Mouse (Mus musculus) gastrocnemius, adult 18-20 months (tissue): ENCODE measurements at regions not wholly inside any gene's neighbourhood (a gene's known extent, or its start where the extent isn't known, plus 50 kb on each side); places are given as distances from the start of the nearest gene placed in this dataset.

ENCODE experiments used
- DNase-seq: peaks from one replicate; pipeline ENCODE4 v3.0.0; 2021; ENCODE audit warnings: low spot score

- DNase-seq, result no peak
These were observed 80.6 kb upstream of the Sulf2 start for GRCm38 (mm10) chr2:166236102-166236501.

- no peak for DNase-seq
These were observed 79.2 kb upstream of the Sulf2 start for GRCm38 (mm10) chr2:166234579-166235212.

- DNase-seq, result no peak
These were observed 77.8 kb upstream of the Sulf2 start for GRCm38 (mm10) chr2:166233246-166233645.

- no peak for DNase-seq
These were observed 76.9 kb upstream of the Sulf2 start for GRCm38 (mm10) chr2:166232376-166232775.

- no peak for DNase-seq
These were observed 75.2 kb upstream of the Sulf2 start for GRCm38 (mm10) chr2:166230617-166231016.

GRCm38 (mm10) chr2:166228356-166228755 is 72.9 kb upstream of the Sulf2 start:
- DNase-seq, result no peak

GRCm38 (mm10) chr2:166227496-166227895 is 72.0 kb upstream of the Sulf2 start:
- DNase-seq, result no peak

- no peak for DNase-seq
These were observed 71.5 kb upstream of the Sulf2 start for GRCm38 (mm10) chr2:166226929-166227328.

- no peak for DNase-seq
These were observed 70.9 kb upstream of the Sulf2 start for GRCm38 (mm10) chr2:166226331-166226730.

- peak; percentile 24 for DNase-seq
These were observed 69.9 kb upstream of the Sulf2 start for GRCm38 (mm10) chr2:166225354-166225753.

GRCm38 (mm10) chr2:166218783-166219182 is 63.3 kb upstream of the Sulf2 start:
- no peak for DNase-seq

GRCm38 (mm10) chr2:166216512-166216865 is 61.0 kb upstream of the Sulf2 start:
- no peak for DNase-seq

- no peak for DNase-seq
These were observed 60.4 kb upstream of the Sulf2 start for GRCm38 (mm10) chr2:166215610-166216511.

- no peak for DNase-seq
These were observed 59.7 kb upstream of the Sulf2 start for GRCm38 (mm10) chr2:166215191-166215590.

GRCm38 (mm10) chr2:166207145-166207508 is 51.7 kb upstream of the Sulf2 start:
- no peak for DNase-seq

GRCm38 (mm10) chr2:166206396-166207144 is 51.1 kb upstream of the Sulf2 start:
- no peak for DNase-seq
